Mouse (Mus musculus): ENCODE measurements at regions not wholly inside any gene's neighbourhood (a gene's known extent, or its start where the extent isn't known, plus 50 kb on each side); places are given as distances from the start of the nearest gene placed in this dataset.
"Not testable (repeated sequence)": the region's sequence is repeated elsewhere in the genome, so short reads cannot be mapped to it uniquely, and the experiment has no call there.

DNA sequence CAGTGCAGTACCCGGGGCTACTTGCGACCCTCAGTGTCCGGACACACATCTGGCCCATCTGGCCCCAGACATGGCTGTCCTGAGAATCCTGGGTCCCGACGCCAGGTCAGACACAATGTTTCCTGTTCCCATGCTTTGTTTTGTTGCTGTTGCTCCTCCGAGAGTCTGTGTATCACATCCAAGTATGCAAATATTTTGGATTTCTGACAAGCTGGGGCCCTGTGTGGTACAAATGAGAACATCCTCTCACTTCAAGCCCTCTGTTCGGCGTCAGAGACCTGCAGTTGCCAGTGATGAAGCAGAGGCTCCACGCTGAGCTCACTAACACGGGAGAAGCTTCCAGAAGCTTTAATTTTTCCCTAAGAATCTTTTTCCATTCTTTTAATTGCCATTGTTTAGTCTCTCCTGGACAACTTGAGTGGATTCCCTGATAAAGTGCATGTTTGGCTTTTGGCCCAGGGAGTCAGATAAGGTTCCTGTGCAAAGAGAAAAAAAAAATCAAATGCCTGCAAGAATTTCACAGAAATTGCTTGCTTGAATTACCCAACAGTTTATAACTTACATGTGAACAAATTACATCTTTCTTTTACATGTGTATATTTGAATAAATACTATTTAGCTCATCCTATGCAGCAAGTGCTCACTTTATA lies 304.5 kb upstream of the Irx2 start:
- Histone ChIP-seq H3K27me3 (ENCODE audit: insufficient read depth, low read length) (no peaks in the 10 kb centered on the region), H3K4me2 (ENCODE audit: low read depth, low read length, poor library complexity, severe bottlenecking) (no peak overlapping the region), H3K27ac (ENCODE audit: low read depth, low read length) (no peak overlapping the region), H3K4me1 (ENCODE audit: insufficient read depth, low read length) (no peaks in the 10 kb centered on the region), H3K9ac (replicated peaks; ENCODE audit: low read length, poor library complexity, severe bottlenecking) (no peak overlapping the region), H3K9me3 (ENCODE audit: low read length) (no peaks in the 10 kb centered on the region), H3K36me3 (ENCODE audit: insufficient read depth, low read length) (no peaks in the 10 kb centered on the region), H3K4me3 (ENCODE audit: low read depth, low read length) (no peak overlapping the region)
- no peak for ATAC-seq (ENCODE audit: low FRiP score)
- TF ChIP-seq CTCF (IDR thresholded peaks at IDR 0.05): no peak
- WGBS: 55% methylated on average over 10 of the region's 10 CpGs
- DNase-seq (ENCODE audit: low spot score): peak; percentile 53

DNA sequence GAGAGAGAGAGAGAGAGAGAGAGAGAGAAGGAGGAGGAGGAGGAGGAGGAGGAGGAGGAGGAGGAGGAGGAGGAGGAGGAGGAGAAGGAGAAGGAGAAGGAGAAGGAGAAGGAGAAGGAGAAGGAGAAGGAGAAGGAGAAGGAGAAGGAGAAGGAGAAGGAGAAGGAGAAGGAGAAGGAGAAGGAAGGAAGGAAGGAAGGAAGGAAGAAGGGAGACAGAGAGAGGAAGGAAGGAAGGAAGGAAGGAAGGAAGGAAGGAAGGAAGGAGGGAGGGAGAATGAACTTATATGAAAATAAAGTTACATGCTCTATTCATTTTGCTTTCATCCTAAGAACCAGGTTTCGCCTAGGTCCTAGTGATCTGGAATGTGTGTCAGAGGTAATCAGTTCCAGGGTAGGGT lies 302.4 kb upstream of the Irx2 start:
- H3K27me3 ChIP-seq (ENCODE audit: insufficient read depth, low read length); DNase-seq (ENCODE audit: low spot score); H3K4me1 ChIP-seq (ENCODE audit: insufficient read depth, low read length); H3K4me3 ChIP-seq (ENCODE audit: low read depth, low read length); H3K4me2 ChIP-seq (ENCODE audit: low read depth, low read length, poor library complexity, severe bottlenecking); ATAC-seq (ENCODE audit: low FRiP score); H3K27ac ChIP-seq (ENCODE audit: low read depth, low read length); H3K36me3 ChIP-seq (ENCODE audit: insufficient read depth, low read length); H3K9ac ChIP-seq (replicated peaks; ENCODE audit: low read length, poor library complexity, severe bottlenecking); H3K9me3 ChIP-seq (ENCODE audit: low read length): not testable (repeated sequence)
- WGBS: 83% methylated on average over 1 of the region's 1 CpGs

DNA sequence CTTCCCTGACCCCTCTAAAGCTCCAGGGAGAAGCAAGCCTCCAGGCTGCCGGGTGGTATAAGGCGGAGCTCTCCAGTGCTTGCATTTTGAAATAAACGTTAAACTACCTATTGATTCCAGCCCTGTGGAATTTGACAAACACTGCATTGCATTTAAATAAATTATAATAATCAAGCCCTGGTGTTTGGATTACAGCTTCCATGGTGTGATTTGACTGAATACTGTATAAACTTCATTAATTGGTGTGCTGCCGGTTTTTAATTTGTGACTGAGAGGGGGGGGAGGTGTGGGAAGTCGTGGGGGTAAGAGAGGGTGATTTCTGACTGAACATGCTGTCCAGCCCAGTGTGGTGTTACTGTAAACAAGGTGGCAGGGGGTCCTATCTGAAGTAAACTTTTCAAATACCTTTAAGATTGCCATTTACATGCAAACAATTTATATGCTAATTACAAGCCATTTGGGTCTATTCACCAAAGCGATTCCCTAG lies 282.9 kb upstream of the Irx2 start:
- TF ChIP-seq CTCF (IDR thresholded peaks at IDR 0.05): no peak
- H3K4me3 ChIP-seq (ENCODE audit: low read depth, low read length): no peak overlapping the region
- no peaks in the 10 kb centered on the region for H3K36me3 ChIP-seq (ENCODE audit: insufficient read depth, low read length)
- H3K9me3 ChIP-seq (ENCODE audit: low read length): no peaks in the 10 kb centered on the region
- H3K9ac ChIP-seq (replicated peaks; ENCODE audit: low read length, poor library complexity, severe bottlenecking): no peak overlapping the region
- H3K4me1 ChIP-seq (ENCODE audit: insufficient read depth, low read length): no peaks in the 10 kb centered on the region
- no peak overlapping the region for H3K27ac ChIP-seq (ENCODE audit: low read depth, low read length)
- ATAC-seq (ENCODE audit: low FRiP score): no peak
- WGBS: 8% methylated on average over 6 of the region's 6 CpGs
- no peak for DNase-seq (ENCODE audit: low spot score)
- H3K4me2 ChIP-seq (ENCODE audit: low read depth, low read length, poor library complexity, severe bottlenecking): no peak overlapping the region
- peaks cover 5% of the 10 kb centered on the region; the same call in 1 of the 2 replicates for H3K27me3 ChIP-seq (ENCODE audit: insufficient read depth, low read length)

GRCm38 (mm10) chr13:72346207-72346943 lies 282.2 kb upstream of the Irx2 start:
- no peaks in the 10 kb centered on the region for H3K4me1 ChIP-seq (ENCODE audit: insufficient read depth, low read length)
- ATAC-seq (ENCODE audit: low FRiP score) (no peak), DNase-seq (ENCODE audit: low spot score) (no peak)
- no peak overlapping the region for H3K27ac ChIP-seq (ENCODE audit: low read depth, low read length)
- WGBS: 35% methylated on average over 21 of the region's 21 CpGs
- no peak for TF ChIP-seq CTCF (IDR thresholded peaks at IDR 0.05)
- H3K36me3 ChIP-seq (ENCODE audit: insufficient read depth, low read length): no peaks in the 10 kb centered on the region
- no peak overlapping the region for H3K4me2 ChIP-seq (ENCODE audit: low read depth, low read length, poor library complexity, severe bottlenecking)
- peaks cover 5% of the 10 kb centered on the region; the same call in 1 of the 2 replicates for H3K27me3 ChIP-seq (ENCODE audit: insufficient read depth, low read length)
- H3K4me3 ChIP-seq (ENCODE audit: low read depth, low read length): no peak overlapping the region
- no peak overlapping the region for H3K9ac ChIP-seq (replicated peaks; ENCODE audit: low read length, poor library complexity, severe bottlenecking)
- no peaks in the 10 kb centered on the region for H3K9me3 ChIP-seq (ENCODE audit: low read length)

DNA sequence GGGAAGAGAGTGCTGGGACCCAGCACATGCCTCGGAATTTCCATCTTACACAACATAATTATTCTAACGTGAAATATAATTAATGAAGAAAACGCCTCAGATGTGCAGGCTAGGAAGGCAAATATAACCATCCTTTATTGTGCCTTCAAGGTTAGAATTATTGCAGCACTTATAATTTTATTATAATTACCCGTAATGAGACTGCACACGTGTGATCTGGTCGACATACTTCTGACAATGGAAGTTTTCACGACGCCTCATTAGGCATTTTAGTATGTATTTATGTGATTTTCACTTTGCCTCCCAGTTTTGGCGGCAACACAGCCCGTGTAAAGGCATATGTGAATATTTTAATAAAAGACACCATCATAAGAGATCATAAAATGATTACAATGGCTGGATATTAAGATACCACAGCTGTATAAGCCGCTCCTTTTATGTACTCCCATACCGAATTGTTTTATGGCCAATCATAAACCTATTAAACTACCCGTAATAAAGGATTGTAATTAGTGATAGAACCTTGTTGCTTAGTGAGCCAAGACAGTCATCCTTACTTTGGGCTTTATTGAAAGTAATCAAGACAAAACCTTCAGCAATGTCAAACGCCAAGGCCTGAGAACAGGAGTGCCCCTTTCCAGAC lies 281.6 kb upstream of the Irx2 start:
- no peak for DNase-seq (ENCODE audit: low spot score)
- no peak for TF ChIP-seq CTCF (IDR thresholded peaks at IDR 0.05)
- H3K4me1 ChIP-seq (ENCODE audit: insufficient read depth, low read length): no peaks in the 10 kb centered on the region
- no peak overlapping the region for H3K4me3 ChIP-seq (ENCODE audit: low read depth, low read length)
- ATAC-seq (ENCODE audit: low FRiP score): no peak
- no peak overlapping the region for H3K27ac ChIP-seq (ENCODE audit: low read depth, low read length)
- no peak overlapping the region for H3K9ac ChIP-seq (replicated peaks; ENCODE audit: low read length, poor library complexity, severe bottlenecking)
- 79% methylated on average over 14 of the region's 14 CpGs for WGBS
- peaks cover 5% of the 10 kb centered on the region; the same call in 1 of the 2 replicates for H3K27me3 ChIP-seq (ENCODE audit: insufficient read depth, low read length)
- H3K9me3 ChIP-seq (ENCODE audit: low read length): no peaks in the 10 kb centered on the region
- no peak overlapping the region for H3K4me2 ChIP-seq (ENCODE audit: low read depth, low read length, poor library complexity, severe bottlenecking)
- H3K36me3 ChIP-seq (ENCODE audit: insufficient read depth, low read length): no peaks in the 10 kb centered on the region
